Mouse (Mus musculus) WW6 (cell line): ENCODE measurements around the gene Sass6.
"Not testable (repeated sequence)": the region's sequence is repeated elsewhere in the genome, so short reads cannot be mapped to it uniquely, and the experiment has no call there.

Experiments
- DNase-seq: peaks from one replicate; pipeline ENCODE4 v3.0.0-alpha.2; 2013; ENCODE audit warnings: low read depth, low spot score

Gene Sass6

GRCm38 (mm10) chr3:116662463-116662863 lies 67.7 kb downstream of the Sass6 start, which contains the start of gene Mfsd14a:
Mfsd14a (minus strand) TSS chr3:116662677.
- DNase-seq, result peak; percentile 88

- not testable (repeated sequence) for DNase-seq
These were observed 69.5 kb downstream of the Sass6 start for GRCm38 (mm10) chr3:116664281-116664680.
